Mouse (Mus musculus) brain, embryonic 14.5 days (tissue): Measurements from ENCODE around the gene Ubxn4.

Experiments used
- CTCF ChIP-seq: fragments of 200-500 bp; IDR thresholded peaks from 2 replicates; pipeline ENCODE4 v1.5.1; 2012; ENCODE audit warnings: inconsistent platforms, mild to moderate bottlenecking, moderate library complexity, borderline replicate concordance; ENCODE audit not compliant: insufficient read depth, insufficient read length; ENCODE audit errors: extremely low read depth
- POLR2A ChIP-seq: fragments of 200-500 bp; IDR thresholded peaks from 2 replicates; pipeline ENCODE4 v1.6.1; 2012; ENCODE audit warnings: mild to moderate bottlenecking, inconsistent platforms, borderline replicate concordance; ENCODE audit not compliant: poor library complexity, insufficient read depth, insufficient read length, severe bottlenecking; ENCODE audit errors: extremely low read depth

DNA sequence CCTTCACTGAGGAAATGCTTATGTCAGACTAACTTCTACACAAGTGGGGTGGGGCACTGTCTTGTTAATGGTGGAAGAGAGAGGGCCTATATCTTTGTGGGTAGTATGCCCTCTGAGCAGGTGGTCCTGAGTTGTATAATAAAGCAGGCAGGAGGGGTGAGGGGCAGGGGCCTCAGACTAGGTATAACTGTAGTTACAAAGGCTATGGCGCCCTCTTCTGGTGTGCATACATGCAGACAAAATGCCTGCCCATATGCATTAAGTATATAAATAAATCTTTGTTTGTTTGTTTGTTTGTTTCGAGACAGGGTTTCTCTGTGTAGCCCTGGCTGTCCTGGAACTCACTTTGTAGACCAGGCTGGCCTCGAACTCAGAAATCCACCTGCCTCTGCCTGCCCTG is 65.3 kb downstream of the Ubxn4 start:
- TF ChIP-seq POLR2A, result no peak
- peak; percentile 5; the same call in 1 of the 2 replicates for TF ChIP-seq CTCF
